Mouse (Mus musculus): Measurements from ENCODE around the gene Bmx. TPM values are rescaled to one million over a fixed set of nuclear protein-coding genes. Genes with fewer than 3 reads are reported as not detected.

Bmx gene
- polyA plus RNA-seq, 2 experiments, result 0.16 to 0.19 TPM

DNA sequence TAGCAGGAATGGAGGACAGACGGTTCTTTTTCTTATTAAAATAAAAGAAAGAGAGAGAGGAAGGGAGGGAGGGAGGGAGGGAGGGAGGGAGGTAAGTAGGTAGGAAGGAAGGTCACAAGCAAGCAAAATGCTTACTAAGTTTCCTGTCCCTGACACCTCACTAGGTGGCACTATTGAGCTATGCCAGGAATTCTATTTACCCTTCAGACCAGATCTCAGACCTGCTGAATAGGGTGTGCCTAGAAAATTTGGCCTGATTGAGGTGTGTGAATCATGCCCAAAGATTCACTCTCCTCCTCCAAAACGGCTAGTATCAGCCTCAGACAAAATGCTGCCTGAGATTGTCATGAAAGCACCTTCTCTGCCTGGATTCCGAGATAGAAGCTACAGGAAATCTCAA lies 74.1 kb downstream of the Bmx start:
- no peaks in the 10 kb centered on the region for H3K27me3 ChIP-seq (ENCODE audit: control insufficient read depth, insufficient read depth, low read length)
- DNase-seq (ENCODE audit: low read depth in 3 of 3, low spot score in 3 of 3), result peak; percentile 33 to 37 (median 36)
- H3K36me3 ChIP-seq (replicated peaks; ENCODE audit: control insufficient read depth, insufficient read depth, low read depth), result no peaks in the 10 kb centered on the region
- no peak overlapping the region for H3K9ac ChIP-seq (replicated peaks)
- H3K4me1 ChIP-seq (replicated peaks; ENCODE audit: control insufficient read depth in 2 of 2, insufficient read depth in 2 of 2, low read length in 1 of 2), result no peaks in the 10 kb centered on the region
- no peak overlapping the region for H3K4me3 ChIP-seq (ENCODE audit: insufficient read depth in 1 of 2, low read depth in 2 of 2, low read length in 2 of 2)
- no peak for TF ChIP-seq EP300 (IDR thresholded peaks at IDR 0.05; ENCODE audit: low read depth)
- peak; percentile 74 for TF ChIP-seq CTCF (IDR thresholded peaks at IDR 0.05; ENCODE audit: low read depth)
- H3K27ac ChIP-seq, result no peak overlapping the region
- ATAC-seq (ENCODE audit: insufficient read depth), result no peak
- 18% methylated on average over 3 of the region's 3 CpGs for WGBS (ENCODE audit: insufficient replicate concordance)
- H3K4me2 ChIP-seq (ENCODE audit: low read depth), result no peak overlapping the region
- H3K9me3 ChIP-seq (ENCODE audit: control insufficient read depth, low read length), result no peaks in the 10 kb centered on the region

DNA sequence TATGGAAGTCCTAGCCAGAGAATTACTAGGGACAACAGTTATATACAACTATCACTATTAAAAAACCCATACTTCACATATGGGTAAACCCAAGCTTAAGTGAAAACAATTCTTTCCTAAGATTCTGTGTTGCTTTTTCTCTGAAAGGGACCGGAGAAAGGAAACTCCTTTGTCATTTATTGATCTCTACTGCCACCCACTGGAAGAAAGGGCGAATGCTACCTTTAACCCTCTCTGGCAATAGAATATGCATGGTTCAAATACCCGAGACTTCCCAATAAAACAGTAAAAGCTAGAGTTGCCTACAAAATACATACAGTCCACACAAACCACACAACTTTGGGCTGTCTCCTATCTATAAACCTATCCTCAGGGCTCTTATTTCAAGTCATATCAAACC lies 78.2 kb downstream of the Bmx start:
- ATAC-seq (ENCODE audit: insufficient read depth) (peak; percentile 48; the same call in 1 of the 2 replicates), DNase-seq (ENCODE audit: low read depth in 3 of 3, low spot score in 3 of 3) (peak in 2 of 3 experiments; percentile 23 to 30)
- Histone ChIP-seq H3K27me3 (ENCODE audit: control insufficient read depth, insufficient read depth, low read length) (no peaks in the 10 kb centered on the region; the same call in 1 of the 2 replicates), H3K27ac (no peak overlapping the region), H3K9me3 (ENCODE audit: control insufficient read depth, low read length) (no peaks in the 10 kb centered on the region), H3K9ac (replicated peaks) (no peak overlapping the region), H3K4me3 (ENCODE audit: insufficient read depth in 1 of 2, low read depth in 2 of 2, low read length in 2 of 2) (no peak overlapping the region), H3K36me3 (replicated peaks; ENCODE audit: control insufficient read depth, insufficient read depth, low read depth) (no peaks in the 10 kb centered on the region), H3K4me1 (replicated peaks; ENCODE audit: control insufficient read depth in 2 of 2, insufficient read depth in 2 of 2, low read length in 1 of 2) (no peaks in the 10 kb centered on the region), H3K4me2 (ENCODE audit: low read depth) (no peak overlapping the region)
- TF ChIP-seq CTCF (IDR thresholded peaks at IDR 0.05; ENCODE audit: low read depth) (peak; percentile 51; the same call in 1 of the 2 replicates), EP300 (IDR thresholded peaks at IDR 0.05; ENCODE audit: low read depth) (0 out of 2 replicates have a peak, but pooled peaks have one; percentile 9)
- 9% methylated on average over 3 of the region's 3 CpGs for WGBS (ENCODE audit: insufficient replicate concordance)

DNA sequence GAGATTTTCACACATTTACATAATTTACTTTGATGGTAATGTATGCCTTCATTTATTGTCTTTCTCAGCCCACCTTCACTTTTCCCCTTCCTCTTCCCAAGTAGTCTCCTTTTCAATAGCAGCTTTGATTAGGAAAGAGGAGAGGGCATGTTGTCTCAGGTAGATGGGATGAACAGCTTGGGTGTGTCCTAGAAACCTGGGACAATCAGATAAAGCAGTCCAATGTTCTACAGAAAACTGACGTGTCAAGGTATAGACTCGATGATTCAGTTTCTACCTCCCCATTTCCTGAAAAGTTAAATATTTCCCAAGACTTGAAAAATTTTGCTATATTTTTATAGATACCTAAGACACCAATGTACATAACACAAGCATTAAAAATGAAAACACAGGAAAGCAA lies 79.1 kb downstream of the Bmx start:
- Histone ChIP-seq H3K4me2 (ENCODE audit: low read depth) (no peak overlapping the region), H3K4me3 (ENCODE audit: insufficient read depth in 1 of 2, low read depth in 2 of 2, low read length in 2 of 2) (no peak overlapping the region), H3K27me3 (ENCODE audit: control insufficient read depth, insufficient read depth, low read length) (no peaks in the 10 kb centered on the region; the same call in 1 of the 2 replicates), H3K4me1 (replicated peaks; ENCODE audit: control insufficient read depth in 2 of 2, insufficient read depth in 2 of 2, low read length in 1 of 2) (no peaks in the 10 kb centered on the region), H3K27ac (no peak overlapping the region), H3K9me3 (ENCODE audit: control insufficient read depth, low read length) (no peaks in the 10 kb centered on the region), H3K36me3 (replicated peaks; ENCODE audit: control insufficient read depth, insufficient read depth, low read depth) (no peaks in the 10 kb centered on the region), H3K9ac (replicated peaks) (no peak overlapping the region)
- DNase-seq (ENCODE audit: low read depth in 3 of 3, low spot score in 3 of 3) (no peak), ATAC-seq (ENCODE audit: insufficient read depth) (no peak)
- WGBS (ENCODE audit: insufficient replicate concordance), result 44% methylated on average over 2 of the region's 2 CpGs
- no peak for TF ChIP-seq CTCF (IDR thresholded peaks at IDR 0.05; ENCODE audit: low read depth)
- TF ChIP-seq EP300 (IDR thresholded peaks at IDR 0.05; ENCODE audit: low read depth), result no peak

DNA sequence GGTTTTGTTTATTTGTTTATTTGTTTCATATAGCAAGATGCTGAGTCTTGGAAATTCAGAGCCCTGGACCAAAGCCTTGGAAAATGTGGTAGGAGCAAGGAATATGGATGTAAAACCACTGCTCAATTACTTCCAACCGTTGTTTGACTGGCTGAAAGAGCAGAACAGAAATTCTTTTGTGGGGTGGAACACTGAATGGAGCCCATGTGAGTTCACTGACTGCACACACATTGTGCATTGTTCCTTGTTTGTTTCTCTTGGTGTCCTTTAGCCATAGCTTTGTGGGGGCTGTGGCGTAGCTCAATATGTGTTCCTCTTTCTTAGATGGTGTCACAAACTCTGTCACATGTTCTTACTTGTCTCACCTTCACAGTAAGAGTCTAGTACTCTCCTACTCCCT lies 82.2 kb downstream of the Bmx start:
- Histone ChIP-seq H3K4me2 (ENCODE audit: low read depth) (no peak overlapping the region), H3K9ac (replicated peaks) (no peak overlapping the region), H3K36me3 (replicated peaks; ENCODE audit: control insufficient read depth, insufficient read depth, low read depth) (no peaks in the 10 kb centered on the region), H3K27me3 (ENCODE audit: control insufficient read depth, insufficient read depth, low read length) (no peaks in the 10 kb centered on the region; the same call in 1 of the 2 replicates), H3K4me1 (replicated peaks; ENCODE audit: control insufficient read depth in 2 of 2, insufficient read depth in 2 of 2, low read length in 1 of 2) (no peaks in the 10 kb centered on the region), H3K4me3 (ENCODE audit: insufficient read depth in 1 of 2, low read depth in 2 of 2, low read length in 2 of 2) (no peak overlapping the region), H3K27ac (no peak overlapping the region), H3K9me3 (ENCODE audit: control insufficient read depth, low read length) (no peaks in the 10 kb centered on the region)
- ATAC-seq (ENCODE audit: insufficient read depth), result no peak
- WGBS (ENCODE audit: insufficient replicate concordance), result 38% methylated on average over 2 of the region's 2 CpGs
- no peak for DNase-seq (ENCODE audit: low read depth in 3 of 3, low spot score in 3 of 3)
- TF ChIP-seq EP300 (IDR thresholded peaks at IDR 0.05; ENCODE audit: low read depth) (no peak), CTCF (IDR thresholded peaks at IDR 0.05; ENCODE audit: low read depth) (no peak)

DNA sequence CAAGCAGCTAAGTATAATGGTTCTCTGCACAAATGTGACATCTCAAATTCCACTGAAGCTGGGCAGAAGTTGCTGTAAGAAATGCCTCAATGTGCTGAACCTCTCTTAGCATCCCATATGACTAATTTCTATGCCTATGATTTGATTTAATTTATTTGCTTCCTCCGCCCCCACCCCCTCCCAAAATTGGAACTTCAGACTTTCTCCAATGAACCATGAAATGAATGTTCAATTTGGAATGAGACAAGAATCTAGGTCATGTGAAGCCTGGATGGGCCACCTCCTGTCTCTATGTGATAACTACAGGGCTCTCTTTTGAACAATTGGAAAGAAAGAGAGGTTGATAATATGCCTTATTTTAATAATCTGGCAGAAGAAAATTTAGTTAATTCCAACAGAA lies 82.7 kb downstream of the Bmx start:
- H3K27ac ChIP-seq, result no peak overlapping the region
- H3K4me1 ChIP-seq (replicated peaks; ENCODE audit: control insufficient read depth in 2 of 2, insufficient read depth in 2 of 2, low read length in 1 of 2), result no peaks in the 10 kb centered on the region
- H3K4me2 ChIP-seq (ENCODE audit: low read depth), result no peak overlapping the region
- no peaks in the 10 kb centered on the region; the same call in 1 of the 2 replicates for H3K27me3 ChIP-seq (ENCODE audit: control insufficient read depth, insufficient read depth, low read length)
- no peaks in the 10 kb centered on the region for H3K36me3 ChIP-seq (replicated peaks; ENCODE audit: control insufficient read depth, insufficient read depth, low read depth)
- H3K9me3 ChIP-seq (ENCODE audit: control insufficient read depth, low read length), result no peaks in the 10 kb centered on the region
- DNase-seq (ENCODE audit: low read depth in 3 of 3, low spot score in 3 of 3), result no peak
- H3K4me3 ChIP-seq (ENCODE audit: insufficient read depth in 1 of 2, low read depth in 2 of 2, low read length in 2 of 2), result no peak overlapping the region
- TF ChIP-seq EP300 (IDR thresholded peaks at IDR 0.05; ENCODE audit: low read depth), result no peak
- TF ChIP-seq CTCF (IDR thresholded peaks at IDR 0.05; ENCODE audit: low read depth), result no peak
- 81% methylated on average over 1 of the region's 1 CpGs for WGBS (ENCODE audit: insufficient replicate concordance)
- no peak for ATAC-seq (ENCODE audit: insufficient read depth)
- H3K9ac ChIP-seq (replicated peaks), result no peak overlapping the region
